Mouse (Mus musculus): ENCODE measurements at regions not wholly inside any gene's neighbourhood (a gene's known extent, or its start where the extent isn't known, plus 50 kb on each side); places are given as distances from the start of the nearest gene placed in this dataset.

DNA sequence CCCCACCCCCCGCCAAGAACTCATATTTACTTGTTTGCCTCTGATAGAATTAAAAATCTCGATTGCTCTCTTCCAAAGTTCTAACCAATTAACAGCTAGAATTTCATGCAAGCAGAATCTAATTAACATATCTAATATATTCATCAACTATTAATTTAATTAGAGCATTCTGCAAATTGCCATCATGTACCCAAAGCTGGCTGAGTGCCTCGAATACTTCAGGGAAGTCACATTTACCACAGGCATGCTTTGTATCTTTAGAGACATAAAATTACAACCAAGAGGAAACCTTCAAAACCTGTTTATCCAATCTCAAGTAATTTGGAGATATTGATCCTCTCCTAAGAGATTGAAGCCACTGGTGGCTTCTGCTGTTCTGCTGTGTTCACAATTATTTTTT lies 401.6 kb upstream of the Nmur2 start:
- Histone ChIP-seq H3K4me3 (no peak overlapping the region), H3K4me1 (peaks cover 4% of the 10 kb centered on the region), H3K9me3 (no peaks in the 10 kb centered on the region), H3K27me3 (no peaks in the 10 kb centered on the region), H3K27ac (no peak overlapping the region), H3K9ac (no peak overlapping the region), H3K4me2 (no peak overlapping the region), H3K36me3 (no peaks in the 10 kb centered on the region)
- WGBS, result 66% methylated on average over 3 of the region's 3 CpGs
- no peak for ATAC-seq (ENCODE audit: insufficient number of reproducible peaks, insufficient read depth, low FRiP score, low TSS enrichment, low read depth)

DNA sequence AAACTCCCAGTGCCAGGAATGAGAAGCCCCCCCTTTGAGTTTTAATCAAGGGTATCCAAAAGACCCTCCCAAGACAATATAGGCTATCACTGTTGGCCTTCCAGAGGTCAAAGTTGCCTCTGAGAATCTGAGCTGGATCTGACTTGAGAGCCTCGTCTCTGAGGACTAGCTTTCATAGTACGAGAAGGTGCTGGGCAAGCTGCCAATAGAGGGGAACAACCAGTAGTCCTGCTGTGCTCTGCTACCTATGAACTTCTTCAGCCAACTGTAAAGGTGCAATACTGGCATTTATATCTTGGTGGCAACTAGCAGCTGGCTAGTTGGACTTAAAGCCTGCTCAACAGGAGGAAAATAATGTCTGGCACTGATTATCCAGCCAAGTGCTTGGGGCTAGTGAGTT lies 400.3 kb upstream of the Nmur2 start:
- Histone ChIP-seq H3K36me3 (no peaks in the 10 kb centered on the region), H3K9ac (no peak overlapping the region), H3K9me3 (no peaks in the 10 kb centered on the region), H3K27ac (no peak overlapping the region), H3K4me3 (no peak overlapping the region), H3K4me1 (peaks cover 4% of the 10 kb centered on the region), H3K4me2 (no peak overlapping the region), H3K27me3 (no peaks in the 10 kb centered on the region)
- 32% methylated on average over 2 of the region's 2 CpGs for WGBS
- ATAC-seq (ENCODE audit: insufficient number of reproducible peaks, insufficient read depth, low FRiP score, low TSS enrichment, low read depth), result no peak

DNA sequence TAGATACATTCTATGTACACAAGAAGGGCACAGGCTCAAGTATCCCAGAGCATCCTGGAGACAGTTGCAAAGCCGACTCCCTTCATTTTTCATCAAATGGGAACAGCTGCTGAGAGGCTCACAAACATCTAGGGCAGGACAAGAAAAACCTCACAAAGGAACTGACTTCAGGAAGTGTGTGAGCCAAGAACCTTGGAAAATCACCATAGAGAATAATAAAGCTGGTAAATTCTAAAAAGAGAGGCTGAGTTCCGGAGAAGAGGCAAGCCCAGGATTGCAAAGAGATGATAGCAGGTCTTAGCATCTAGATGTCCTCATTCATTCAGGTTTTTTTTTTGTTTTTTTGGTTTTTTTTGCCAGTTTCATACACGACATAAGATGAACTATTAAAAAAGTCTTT lies 390.3 kb upstream of the Nmur2 start:
- Histone ChIP-seq H3K9ac (no peak overlapping the region), H3K27ac (no peak overlapping the region), H3K9me3 (no peaks in the 10 kb centered on the region), H3K4me3 (no peak overlapping the region), H3K4me1 (no peaks in the 10 kb centered on the region), H3K36me3 (no peaks in the 10 kb centered on the region), H3K27me3 (no peaks in the 10 kb centered on the region), H3K4me2 (no peak overlapping the region)
- ATAC-seq (ENCODE audit: insufficient number of reproducible peaks, insufficient read depth, low FRiP score, low TSS enrichment, low read depth), result no peak
- WGBS, result 74% methylated on average over 3 of the region's 3 CpGs

DNA sequence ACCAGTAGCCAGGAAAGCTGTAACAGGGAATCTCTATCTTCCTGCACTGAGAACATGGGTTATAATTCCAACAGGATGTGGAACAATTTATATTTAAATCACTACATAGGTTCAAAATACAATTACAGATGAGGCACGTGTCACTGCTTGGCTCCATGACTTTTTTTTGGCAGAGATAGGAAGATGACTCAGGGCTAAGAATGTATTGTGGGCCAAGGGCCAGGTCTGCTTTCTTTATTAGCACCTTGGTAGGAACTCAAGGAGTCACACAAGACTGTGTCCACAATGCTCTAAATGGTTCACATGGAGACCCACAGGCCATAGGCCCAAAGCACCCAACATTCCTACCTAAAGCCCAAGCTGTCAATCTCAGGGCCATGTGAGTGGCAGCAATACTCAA lies 344.0 kb upstream of the Nmur2 start:
- Histone ChIP-seq H3K4me3 (no peak overlapping the region), H3K9ac (no peak overlapping the region), H3K4me1 (no peaks in the 10 kb centered on the region), H3K27me3 (no peaks in the 10 kb centered on the region), H3K27ac (no peak overlapping the region), H3K9me3 (no peaks in the 10 kb centered on the region), H3K4me2 (no peak overlapping the region), H3K36me3 (no peaks in the 10 kb centered on the region)
- no peak for ATAC-seq (ENCODE audit: insufficient number of reproducible peaks, insufficient read depth, low FRiP score, low TSS enrichment, low read depth)
- WGBS, result 62% methylated on average over 1 of the region's 1 CpGs

DNA sequence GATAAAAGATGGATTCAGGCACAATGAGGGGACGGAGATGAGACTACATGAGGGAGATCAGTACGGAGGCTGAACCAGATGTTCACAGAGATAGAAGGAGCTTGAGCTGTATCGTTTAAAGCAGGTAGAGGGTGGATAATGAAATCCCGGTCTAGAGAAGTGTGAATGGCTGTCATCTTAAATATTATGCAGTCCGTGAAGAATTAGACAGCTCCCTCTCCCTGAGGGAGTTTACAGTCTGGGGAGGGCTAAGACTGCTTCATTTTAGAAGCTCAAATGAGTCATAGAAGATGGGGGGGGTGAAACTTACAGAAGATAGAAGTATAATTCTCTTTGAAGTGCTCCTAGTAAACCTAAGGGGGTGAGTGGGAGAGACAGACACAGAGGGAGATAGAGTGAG lies 336.7 kb upstream of the Nmur2 start:
- H3K9ac ChIP-seq, result no peak overlapping the region
- H3K4me2 ChIP-seq, result no peak overlapping the region
- no peaks in the 10 kb centered on the region for H3K36me3 ChIP-seq
- 66% methylated on average over 5 of the region's 5 CpGs for WGBS
- no peak overlapping the region for H3K4me3 ChIP-seq
- no peaks in the 10 kb centered on the region for H3K9me3 ChIP-seq
- no peaks in the 10 kb centered on the region for H3K4me1 ChIP-seq
- no peak overlapping the region for H3K27ac ChIP-seq
- ATAC-seq (ENCODE audit: insufficient number of reproducible peaks, insufficient read depth, low FRiP score, low TSS enrichment, low read depth), result no peak
- no peaks in the 10 kb centered on the region for H3K27me3 ChIP-seq

DNA sequence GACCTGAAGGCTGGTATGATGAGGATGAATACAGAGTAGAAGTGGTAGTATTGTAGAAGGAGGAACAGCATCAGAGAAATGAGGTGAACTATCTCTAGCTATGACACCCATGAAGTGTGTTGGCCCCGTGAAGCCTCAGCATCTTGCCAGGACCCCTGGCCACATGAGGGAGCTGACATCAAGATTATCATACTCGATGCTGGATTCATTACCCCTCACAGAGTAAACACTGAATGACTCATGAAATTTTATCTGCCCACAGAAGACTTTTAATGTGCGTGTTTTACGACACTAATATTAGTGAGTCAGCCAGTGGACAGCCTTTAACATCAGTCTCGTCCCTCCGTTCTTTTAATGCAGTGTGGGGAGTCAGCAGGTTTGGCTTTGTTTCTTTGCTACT lies 333.5 kb upstream of the Nmur2 start:
- H3K4me3 ChIP-seq, result no peak overlapping the region
- ATAC-seq (ENCODE audit: insufficient number of reproducible peaks, insufficient read depth, low FRiP score, low TSS enrichment, low read depth), result no peak
- no peaks in the 10 kb centered on the region for H3K9me3 ChIP-seq
- no peaks in the 10 kb centered on the region for H3K4me1 ChIP-seq
- H3K9ac ChIP-seq, result no peak overlapping the region
- no peak overlapping the region for H3K4me2 ChIP-seq
- H3K27ac ChIP-seq, result no peak overlapping the region
- no peaks in the 10 kb centered on the region for H3K27me3 ChIP-seq
- WGBS, result 75% methylated on average over 6 of the region's 6 CpGs
- no peaks in the 10 kb centered on the region for H3K36me3 ChIP-seq

DNA sequence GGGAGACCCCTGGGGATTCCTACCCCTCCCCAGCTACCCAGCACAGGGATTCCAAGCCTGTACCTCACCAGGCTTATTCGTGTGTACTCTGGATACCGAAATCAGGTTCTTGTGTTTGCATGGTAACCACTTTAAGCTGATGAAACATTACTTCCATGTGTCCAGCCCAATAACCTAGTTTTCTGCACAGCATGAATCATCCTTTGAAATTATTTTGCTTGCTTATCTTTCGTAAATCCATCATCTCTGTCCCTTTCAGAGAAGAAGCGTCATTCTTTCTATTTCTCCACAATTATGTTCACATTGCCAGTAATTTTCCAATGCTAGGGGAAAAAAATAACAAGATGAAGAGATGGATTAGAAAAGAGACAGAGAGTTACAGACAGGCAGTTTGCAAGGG lies 332.8 kb upstream of the Nmur2 start:
- Histone ChIP-seq H3K36me3 (no peaks in the 10 kb centered on the region), H3K4me1 (no peaks in the 10 kb centered on the region), H3K4me3 (no peak overlapping the region), H3K27ac (no peak overlapping the region), H3K9ac (no peak overlapping the region), H3K27me3 (no peaks in the 10 kb centered on the region), H3K4me2 (no peak overlapping the region), H3K9me3 (no peaks in the 10 kb centered on the region)
- 71% methylated on average over 4 of the region's 4 CpGs for WGBS
- ATAC-seq (ENCODE audit: insufficient number of reproducible peaks, insufficient read depth, low FRiP score, low TSS enrichment, low read depth), result no peak

DNA sequence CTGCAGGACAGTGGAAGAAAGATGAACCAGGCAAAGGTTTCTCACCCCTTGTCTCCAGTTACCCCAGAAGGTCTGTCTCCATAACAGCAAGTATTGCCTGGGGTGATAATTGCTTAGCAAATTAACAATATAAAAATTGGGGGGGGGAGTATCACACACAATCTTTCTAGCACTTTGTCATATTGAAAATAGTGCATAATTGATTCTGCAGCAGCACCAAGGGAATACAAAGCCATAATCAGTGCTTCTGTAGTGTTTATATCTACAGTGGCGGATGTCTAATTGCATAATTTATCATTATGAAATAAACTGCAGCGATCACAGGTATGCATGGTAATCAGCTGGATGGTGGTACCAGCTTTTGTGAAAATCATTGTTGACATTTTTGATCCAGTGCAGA lies 316.9 kb upstream of the Nmur2 start:
- H3K4me3 ChIP-seq, result no peak overlapping the region
- no peak overlapping the region for H3K9ac ChIP-seq
- no peaks in the 10 kb centered on the region for H3K4me1 ChIP-seq
- WGBS, result 88% methylated on average over 2 of the region's 2 CpGs
- H3K27ac ChIP-seq, result no peak overlapping the region
- H3K4me2 ChIP-seq, result no peak overlapping the region
- no peaks in the 10 kb centered on the region for H3K27me3 ChIP-seq
- no peak for ATAC-seq (ENCODE audit: insufficient number of reproducible peaks, insufficient read depth, low FRiP score, low TSS enrichment, low read depth)
- H3K36me3 ChIP-seq, result no peaks in the 10 kb centered on the region
- H3K9me3 ChIP-seq, result no peaks in the 10 kb centered on the region

DNA sequence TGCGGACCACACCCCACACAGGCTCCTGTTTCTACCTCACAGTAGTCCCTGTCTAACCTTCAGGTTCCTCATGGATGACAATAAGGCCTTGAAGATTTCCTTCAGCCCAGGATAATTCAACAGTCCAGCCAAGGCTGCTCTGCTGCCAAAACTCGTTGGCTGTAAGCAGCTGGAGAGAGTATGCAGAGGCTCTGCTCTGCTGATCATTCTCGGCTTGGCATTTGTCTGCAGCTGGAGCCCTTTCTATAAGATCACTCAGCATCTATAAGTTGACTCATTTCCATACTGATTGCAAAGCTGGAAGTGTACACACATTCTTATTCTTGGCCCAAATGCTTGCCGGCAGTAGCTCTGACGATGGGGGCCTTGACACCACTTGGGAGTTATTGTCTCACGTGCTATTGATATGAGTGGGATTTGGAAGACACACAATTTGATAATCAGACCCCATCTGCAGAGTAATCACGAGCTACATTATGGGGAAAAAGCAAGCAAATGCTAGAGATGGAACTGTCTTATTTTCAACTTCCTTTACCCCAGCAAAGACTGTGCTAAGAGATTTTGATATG lies 311.1 kb upstream of the Nmur2 start:
- no peaks in the 10 kb centered on the region for H3K27me3 ChIP-seq
- H3K27ac ChIP-seq, result no peak overlapping the region
- H3K4me2 ChIP-seq, result no peak overlapping the region
- H3K4me3 ChIP-seq, result no peak overlapping the region
- WGBS, result 69% methylated on average over 7 of the region's 7 CpGs
- no peak for ATAC-seq (ENCODE audit: insufficient number of reproducible peaks, insufficient read depth, low FRiP score, low TSS enrichment, low read depth)
- no peaks in the 10 kb centered on the region for H3K4me1 ChIP-seq
- no peaks in the 10 kb centered on the region for H3K36me3 ChIP-seq
- no peak overlapping the region for H3K9ac ChIP-seq
- no peaks in the 10 kb centered on the region for H3K9me3 ChIP-seq

DNA sequence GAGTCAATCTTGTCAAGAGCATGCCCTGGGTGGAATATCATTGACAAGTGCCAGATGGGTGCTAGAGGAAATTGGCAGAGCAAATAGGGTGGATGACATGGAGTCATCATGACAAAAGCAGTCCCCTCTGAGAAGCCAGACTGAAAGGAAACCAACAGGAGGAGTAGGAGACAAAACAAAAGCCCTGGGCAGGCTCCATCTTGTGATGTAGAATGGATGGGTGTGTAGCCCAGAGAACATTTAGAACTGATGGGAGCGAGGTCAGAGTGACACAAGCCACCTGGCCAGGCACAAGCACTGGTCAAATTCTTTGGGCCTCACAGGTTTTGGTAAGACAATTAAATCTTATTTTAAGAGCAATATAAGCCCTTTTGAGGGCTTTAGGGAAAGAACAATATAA lies 310.4 kb upstream of the Nmur2 start:
- Histone ChIP-seq H3K9me3 (no peaks in the 10 kb centered on the region), H3K27ac (no peak overlapping the region), H3K27me3 (no peaks in the 10 kb centered on the region), H3K4me2 (no peak overlapping the region), H3K9ac (no peak overlapping the region), H3K4me1 (no peaks in the 10 kb centered on the region), H3K4me3 (no peak overlapping the region), H3K36me3 (no peaks in the 10 kb centered on the region)
- 77% methylated on average over 1 of the region's 1 CpGs for WGBS
- ATAC-seq (ENCODE audit: insufficient number of reproducible peaks, insufficient read depth, low FRiP score, low TSS enrichment, low read depth), result no peak

DNA sequence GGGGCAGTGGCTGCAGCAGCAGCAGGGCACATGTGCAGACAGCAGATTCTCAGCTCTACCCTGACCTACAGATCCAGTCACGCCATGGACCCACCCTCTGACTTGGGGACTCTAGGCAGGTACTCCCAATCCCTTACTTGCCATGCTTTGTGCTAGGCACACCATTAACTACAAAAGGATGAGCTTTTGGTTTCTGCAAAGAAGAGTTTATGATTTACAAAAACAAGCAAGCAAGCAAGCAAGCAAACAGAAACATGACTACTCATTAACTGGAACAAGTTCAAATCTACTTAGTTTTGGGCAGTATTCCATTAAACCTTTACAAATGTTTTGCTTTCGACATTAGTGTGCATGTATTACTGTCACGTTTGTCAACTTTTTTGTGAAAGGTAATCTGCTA lies 309.0 kb upstream of the Nmur2 start:
- Histone ChIP-seq H3K27ac (no peak overlapping the region), H3K27me3 (no peaks in the 10 kb centered on the region), H3K4me2 (no peak overlapping the region), H3K4me3 (no peak overlapping the region), H3K9ac (no peak overlapping the region), H3K4me1 (no peaks in the 10 kb centered on the region), H3K9me3 (no peaks in the 10 kb centered on the region), H3K36me3 (no peaks in the 10 kb centered on the region)
- no peak for ATAC-seq (ENCODE audit: insufficient number of reproducible peaks, insufficient read depth, low FRiP score, low TSS enrichment, low read depth)
- 76% methylated on average over 3 of the region's 3 CpGs for WGBS

DNA sequence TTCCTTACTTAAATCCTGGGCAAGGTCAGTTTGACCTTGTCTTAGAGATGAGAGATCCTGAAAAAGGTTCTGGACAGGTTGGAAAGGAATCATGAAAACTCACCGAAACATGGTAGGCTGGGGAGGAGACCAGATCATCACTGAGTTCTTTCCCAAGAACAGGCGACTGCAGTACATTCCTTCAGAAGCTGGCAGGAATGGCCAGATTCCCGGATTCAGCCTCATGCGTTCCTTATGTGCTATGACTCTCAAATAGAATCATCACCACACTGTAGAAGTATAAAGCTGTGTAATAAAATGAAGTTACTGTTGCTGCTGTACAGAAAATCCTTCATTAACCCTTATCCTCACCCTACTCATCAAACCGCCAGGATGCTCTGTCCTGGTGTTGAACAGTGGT lies 307.6 kb upstream of the Nmur2 start:
- WGBS, result 86% methylated on average over 5 of the region's 5 CpGs
- Histone ChIP-seq H3K27me3 (no peaks in the 10 kb centered on the region), H3K4me1 (no peaks in the 10 kb centered on the region), H3K4me3 (no peak overlapping the region), H3K27ac (no peak overlapping the region), H3K4me2 (no peak overlapping the region), H3K9ac (no peak overlapping the region), H3K9me3 (no peaks in the 10 kb centered on the region), H3K36me3 (no peaks in the 10 kb centered on the region)
- ATAC-seq (ENCODE audit: insufficient number of reproducible peaks, insufficient read depth, low FRiP score, low TSS enrichment, low read depth), result no peak

DNA sequence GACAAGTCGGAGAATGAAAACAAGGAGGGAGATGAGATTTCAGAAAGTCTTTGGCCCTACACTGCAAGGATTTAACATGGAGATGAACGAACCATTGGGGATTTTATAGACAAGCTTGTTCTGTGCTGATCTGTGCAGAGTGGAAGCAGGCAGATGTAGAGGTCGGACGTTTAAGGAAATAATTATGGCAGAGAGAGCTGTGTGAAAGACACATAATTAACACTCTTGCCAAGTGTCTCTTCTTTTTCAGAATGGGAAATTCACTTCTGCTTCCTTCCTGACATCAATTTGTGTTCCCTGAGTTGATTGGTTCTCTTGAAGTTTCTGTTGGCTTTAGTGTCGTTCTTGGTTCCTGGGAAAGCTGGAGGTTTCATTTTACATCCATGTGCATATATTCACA lies 302.3 kb upstream of the Nmur2 start:
- WGBS, result 69% methylated on average over 5 of the region's 5 CpGs
- H3K36me3 ChIP-seq, result no peaks in the 10 kb centered on the region
- no peaks in the 10 kb centered on the region for H3K4me1 ChIP-seq
- H3K9me3 ChIP-seq, result no peaks in the 10 kb centered on the region
- no peak overlapping the region for H3K27ac ChIP-seq
- no peak for ATAC-seq (ENCODE audit: insufficient number of reproducible peaks, insufficient read depth, low FRiP score, low TSS enrichment, low read depth)
- H3K4me3 ChIP-seq, result no peak overlapping the region
- H3K4me2 ChIP-seq, result no peak overlapping the region
- H3K9ac ChIP-seq, result no peak overlapping the region
- H3K27me3 ChIP-seq, result no peaks in the 10 kb centered on the region
